Mouse (Mus musculus) heart, embryonic 11.5 days (tissue): ENCODE data around the gene Rtl8c. TPM values are rescaled to one million over a fixed set of nuclear protein-coding genes. Genes with fewer than 3 reads are reported as not detected.
A peak's percentile ranks its signal among the peaks of the same experiment; 100 is the strongest.
"Not testable (repeated sequence)": the region's sequence is repeated elsewhere in the genome, so short reads cannot be mapped to it uniquely, and the experiment has no call there.

ENCODE experiments used
- ATAC-seq: fragments of 200-750 bp; cut with Nextera tagmentation; replicated peaks from 2 replicates; pipeline ENCODE4 v1.8.0; 2017; ENCODE audit warnings: moderate library complexity; ENCODE audit not compliant: insufficient number of reproducible peaks, low FRiP score, low TSS enrichment
- H3K27ac ChIP-seq: fragments of 300-500 bp; sonication (generic); 2 replicates; pipeline ENCODE4 v1.5.1; 2014; ENCODE audit warnings: mild to moderate bottlenecking, low read depth, low read length
- H3K27me3 ChIP-seq: fragments of 300-500 bp; sonication (generic); 2 replicates; pipeline ENCODE4 v1.6.1; 2014; ENCODE audit warnings: mild to moderate bottlenecking, low read length, mixed read lengths; ENCODE audit not compliant: control insufficient read depth, insufficient read depth
- H3K36me3 ChIP-seq: fragments of 300-500 bp; sonication (generic); 2 replicates; pipeline ENCODE4 v1.6.1; 2014; ENCODE audit warnings: mild to moderate bottlenecking, low read length, moderate library complexity, mixed read lengths; ENCODE audit not compliant: control insufficient read depth, insufficient read depth
- H3K4me1 ChIP-seq: fragments of 300-500 bp; sonication (generic); 2 replicates; pipeline ENCODE4 v1.6.1; 2014; ENCODE audit warnings: low read length; ENCODE audit not compliant: control insufficient read depth, insufficient read depth
- H3K4me2 ChIP-seq: fragments of 300-500 bp; sonication (generic); 2 replicates; pipeline ENCODE4 v1.6.1; 2014; ENCODE audit warnings: mild to moderate bottlenecking, moderate library complexity
- H3K4me3 ChIP-seq: fragments of 300-500 bp; sonication (generic); 2 replicates; pipeline ENCODE4 v1.5.1; 2014; ENCODE audit warnings: low read depth, low read length
- H3K9ac ChIP-seq: fragments of 300-500 bp; sonication (generic); 2 replicates; pipeline ENCODE4 v1.6.1; 2014; ENCODE audit warnings: mild to moderate bottlenecking, low read depth, low read length, moderate library complexity
- H3K9me3 ChIP-seq: fragments of 300-500 bp; sonication (generic); replicated peaks from 2 replicates; pipeline ENCODE4 v1.6.1; 2016; ENCODE audit warnings: low read length; ENCODE audit not compliant: control insufficient read depth
- WGBS: fragments of 180-500 bp; shearing (Covaris S2); extraction: QIAGEN DNeasy Blood & Tissue Kit; methylation state at CpG from one replicate; pipeline ENCODE4 v1.1.7; 2014; ENCODE audit not compliant: insufficient replicate concordance; 5-methylcytosine and 5-hydroxymethylcytosine counted together
- polyA plus RNA-seq: library from polyadenylated mRNA; unstranded; fragments of >200 nt; fragmentation: Nextera tagmentation; extraction: Ambion mirVana; gene quantifications from 2 replicates; pipeline ENCODE4 v1.2.1, GENCODE M21; 2014

The Rtl8c gene
- polyA plus RNA-seq, 1 experiment from 2014 or later = 45.6 TPM

- no peaks in the 10 kb centered on the region for H3K27me3 ChIP-seq
- no peaks in the 10 kb centered on the region for H3K36me3 ChIP-seq
- H3K4me1 ChIP-seq = no peaks in the 10 kb centered on the region
- no peak overlapping the region for H3K27ac ChIP-seq
- WGBS = 7% methylated on average over 3 of the region's 3 CpGs
- ATAC-seq = no peak
- H3K9me3 ChIP-seq = no peaks in the 10 kb centered on the region
- H3K4me2 ChIP-seq = no peak overlapping the region
- no peak overlapping the region for H3K9ac ChIP-seq
- no peak overlapping the region for H3K4me3 ChIP-seq
These were observed 2.7 kb downstream of the Rtl8c start for GRCm38 (mm10) chrX:53610571-53610970.

- H3K9ac ChIP-seq, H3K36me3 ChIP-seq, H3K27me3 ChIP-seq, H3K4me1 ChIP-seq, H3K9me3 ChIP-seq, ATAC-seq, H3K4me2 ChIP-seq, H3K4me3 ChIP-seq, H3K27ac ChIP-seq: not testable (repeated sequence)
These were observed 3.6 kb downstream of the Rtl8c start for GRCm38 (mm10) chrX:53611395-53611794.

GRCm38 (mm10) chrX:53638107-53638506 lies 30.3 kb downstream of the Rtl8c start:
- H3K9me3 ChIP-seq, ATAC-seq, H3K27me3 ChIP-seq, H3K4me2 ChIP-seq, H3K27ac ChIP-seq, H3K4me3 ChIP-seq, H3K9ac ChIP-seq, H3K36me3 ChIP-seq, H3K4me1 ChIP-seq: not testable (repeated sequence)
- 56% methylated on average over 3 of the region's 3 CpGs for WGBS

GRCm38 (mm10) chrX:53642604-53642979 lies 34.8 kb downstream of the Rtl8c start:
- not testable (repeated sequence) for H3K9me3 ChIP-seq, H3K27ac ChIP-seq, H3K9ac ChIP-seq, H3K36me3 ChIP-seq, H3K27me3 ChIP-seq, H3K4me1 ChIP-seq, H3K4me2 ChIP-seq, ATAC-seq, H3K4me3 ChIP-seq
- WGBS = 40% methylated on average over 2 of the region's 4 CpGs

- not testable (repeated sequence) for H3K4me1 ChIP-seq, H3K9me3 ChIP-seq, H3K36me3 ChIP-seq, H3K27me3 ChIP-seq
- Histone ChIP-seq H3K27ac (peak within 1 kb of the TSS; percentile 50; the same call in 1 of the 2 replicates), H3K9ac (peak within 1 kb of the TSS; percentile 43; the same call in 1 of the 2 replicates), H3K4me2 (peak within 1 kb of the TSS; percentile 54), H3K4me3 (peak within 1 kb of the TSS; percentile 34)
- WGBS = 14% methylated on average over 11 of the region's 50 CpGs
- ATAC-seq = peak; percentile 90
These were observed 35.4 kb downstream of the Rtl8c start, which contains the start of gene Rtl8a for GRCm38 (mm10) chrX:53642980-53643961. Gene Rtl8a (minus strand): TSS chrX:53643682.

GRCm38 (mm10) chrX:53645885-53646284 lies 38.1 kb downstream of the Rtl8c start:
- Histone ChIP-seq H3K36me3 (no peaks in the 10 kb centered on the region), H3K9ac (no peak overlapping the region), H3K9me3 (no peaks in the 10 kb centered on the region), H3K27ac (no peak overlapping the region), H3K4me1 (no peaks in the 10 kb centered on the region), H3K4me2 (no peak overlapping the region), H3K4me3 (no peak overlapping the region), H3K27me3 (no peaks in the 10 kb centered on the region)
- 77% methylated on average over 6 of the region's 6 CpGs for WGBS
- no peak for ATAC-seq

GRCm38 (mm10) chrX:53652917-53653316 lies 45.1 kb downstream of the Rtl8c start:
- H3K9me3 ChIP-seq, H3K27ac ChIP-seq, H3K4me2 ChIP-seq, H3K36me3 ChIP-seq, H3K4me1 ChIP-seq, H3K27me3 ChIP-seq, ATAC-seq, H3K4me3 ChIP-seq, H3K9ac ChIP-seq: not testable (repeated sequence)
- 57% methylated on average over 4 of the region's 4 CpGs for WGBS
